Mouse (Mus musculus) myocyte (in vitro differentiated cells): ENCODE measurements around the gene Klhl21. TPM values are rescaled to one million over a fixed set of nuclear protein-coding genes. Genes with fewer than 3 reads are reported as not detected.
A peak's percentile ranks its signal among the peaks of the same experiment; 100 is the strongest.

Experiments used
- H3K27me3 ChIP-seq: one replicate; pipeline ENCODE4 v1.6.1; 2011; ENCODE audit not compliant: control insufficient read depth, insufficient read depth, insufficient read length
- H3K36me3 ChIP-seq: one replicate; pipeline ENCODE4 v1.6.1; 2011; ENCODE audit not compliant: control insufficient read depth, insufficient read depth
- H3K4me2 ChIP-seq: one replicate; pipeline ENCODE4 v1.6.1; 2011; ENCODE audit warnings: low read depth, control low read depth
- H3K4me3 ChIP-seq: one replicate; pipeline ENCODE4 v1.5.1; 2011; ENCODE audit warnings: mild to moderate bottlenecking, control low read depth, moderate library complexity
- H3K79me2 ChIP-seq: one replicate; pipeline ENCODE4 v1.6.1; 2011; ENCODE audit not compliant: control insufficient read depth, insufficient read depth
- H3ac ChIP-seq: one replicate; pipeline ENCODE4 v1.6.1; 2011; ENCODE audit not compliant: control insufficient read depth, insufficient read length
- CEBPB ChIP-seq: IDR thresholded peaks from 2 replicates; pipeline ENCODE4 v1.6.1; 2011; ENCODE audit warnings: mild to moderate bottlenecking, moderate library complexity; ENCODE audit not compliant: poor library complexity, insufficient read depth, severe bottlenecking
- E2F4 ChIP-seq: IDR thresholded peaks from one replicate; pipeline ENCODE4 v1.6.1; 2011; ENCODE audit warnings: mild to moderate bottlenecking, control low read depth, moderate library complexity; ENCODE audit not compliant: insufficient read depth
- MAX ChIP-seq: IDR thresholded peaks from one replicate; pipeline ENCODE4 v1.6.1; 2011; ENCODE audit warnings: low read depth, mild to moderate bottlenecking, control low read depth
- MYOD1 ChIP-seq, 3 experiments: IDR thresholded peaks; one replicate each; pipeline ENCODE4 v1.6.1; 2011; ENCODE audit warnings: control low read depth in 2 of 3, low read depth in 2 of 3, mild to moderate bottlenecking in 2 of 3, moderate library complexity in 1 of 3; ENCODE audit not compliant: insufficient read length in 2 of 3, control insufficient read depth in 1 of 3
- MYOG ChIP-seq, 3 experiments: IDR thresholded peaks; one replicate each; pipeline ENCODE4 v1.6.1; 2011; ENCODE audit warnings: control low read depth in 2 of 3, low read depth in 2 of 3, mild to moderate bottlenecking in 2 of 3; ENCODE audit not compliant: insufficient read length in 2 of 3, control insufficient read depth in 1 of 3, insufficient read depth in 1 of 3
- POLR2A ChIP-seq: IDR thresholded peaks from one replicate; pipeline ENCODE4 v1.6.1; 2011; ENCODE audit warnings: low read depth, mild to moderate bottlenecking, control low read depth, moderate library complexity; ENCODE audit not compliant: insufficient read length
- POLR2AphosphoS2 ChIP-seq: IDR thresholded peaks from one replicate; pipeline ENCODE4 v1.6.1; 2011; ENCODE audit warnings: low read depth, control low read depth; ENCODE audit not compliant: insufficient read length
- REST ChIP-seq: IDR thresholded peaks from one replicate; pipeline ENCODE4 v1.6.1; 2011; ENCODE audit warnings: mild to moderate bottlenecking, control low read depth, moderate library complexity; ENCODE audit not compliant: insufficient read depth, insufficient read length
- SRF ChIP-seq: IDR thresholded peaks from one replicate; pipeline ENCODE4 v1.6.1; 2011; ENCODE audit warnings: low read depth; ENCODE audit not compliant: control insufficient read depth, insufficient read length
- TCF12 ChIP-seq: IDR thresholded peaks from one replicate; pipeline ENCODE4 v1.6.1; 2011; ENCODE audit warnings: mild to moderate bottlenecking, control low read depth; ENCODE audit not compliant: poor library complexity, insufficient read depth, severe bottlenecking
- TCF3 ChIP-seq: IDR thresholded peaks from one replicate; pipeline ENCODE4 v1.6.1; 2011; ENCODE audit warnings: low read depth, control low read depth; ENCODE audit not compliant: insufficient read length
- USF1 ChIP-seq: IDR thresholded peaks from one replicate; pipeline ENCODE4 v1.6.1; 2011; ENCODE audit warnings: low read depth, mild to moderate bottlenecking, control low read depth, moderate library complexity
- polyA plus RNA-seq: library from polyadenylated mRNA; unstranded; fragments of >200 nt; fragmentation: generic; extraction: Trizol; gene quantifications from one replicate; pipeline ENCODE4 v1.2.1, GENCODE M21; 2012; ENCODE audit warnings: missing spikeins

The Klhl21 gene
- polyA plus RNA-seq, 1 experiment: 25.8 TPM

DNA sequence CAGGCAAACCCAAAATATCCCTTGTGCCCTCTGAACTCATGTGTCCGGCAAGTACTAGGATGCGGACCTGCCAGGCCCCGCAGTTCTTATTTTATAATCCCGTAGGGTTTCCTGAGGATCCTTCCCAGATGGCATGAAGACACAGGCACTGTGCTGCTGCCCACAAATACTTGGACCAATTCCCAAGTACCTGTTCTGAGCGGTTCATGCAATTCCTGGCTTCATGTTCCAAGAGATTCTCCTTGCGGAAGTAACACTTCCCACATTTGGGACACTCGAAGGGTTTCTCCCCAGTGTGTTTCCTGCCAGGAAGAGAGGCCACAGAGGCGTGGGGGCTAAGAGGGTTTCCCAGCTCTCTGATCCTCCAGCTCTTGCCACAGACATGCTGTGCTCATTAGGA, 13.9 kb downstream of the Klhl21 start:
- Histone ChIP-seq H3ac (no peak overlapping the region), H3K36me3 (peaks cover 8% of the 10 kb centered on the region), H3K4me2 (no peak overlapping the region), H3K4me3 (no peak overlapping the region), H3K27me3 (no peaks in the 10 kb centered on the region), H3K79me2 (peaks cover 20% of the 10 kb centered on the region)
- TF ChIP-seq TCF12 (no peak), POLR2A (no peak), SRF (no peak), MAX (no peak), MYOD1 (IDR thresholded peaks at IDR 0.05; ENCODE audit: control insufficient read depth in 1 of 3, insufficient read length in 2 of 3, low read depth in 2 of 3) (no peak), POLR2AphosphoS2 (no peak), REST (no peak), E2F4 (no peak), USF1 (no peak), MYOG (IDR thresholded peaks at IDR 0.05; ENCODE audit: control insufficient read depth in 1 of 3, insufficient read depth in 1 of 3, insufficient read length in 2 of 3, low read depth in 2 of 3) (no peak), TCF3 (no peak)

DNA sequence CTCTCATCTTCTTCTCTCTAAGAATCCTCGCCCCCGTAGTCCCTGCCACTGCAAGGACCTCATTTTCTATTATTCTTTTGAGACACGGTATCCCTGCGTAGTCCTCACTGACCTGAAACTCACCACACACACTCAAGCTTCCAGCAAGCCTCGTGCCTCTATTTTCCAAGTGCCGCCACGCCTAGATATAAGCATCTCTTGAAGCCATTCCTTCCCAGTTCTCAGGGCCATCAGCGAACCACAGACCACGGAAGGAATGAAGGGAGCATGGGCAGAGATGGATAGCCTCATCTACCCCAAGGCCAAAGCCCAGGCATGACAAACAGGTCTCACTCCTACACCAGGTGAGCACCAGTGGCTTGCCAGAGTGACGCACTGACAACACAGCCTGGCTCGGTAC, 15.9 kb downstream of the Klhl21 start:
- H3K4me2 ChIP-seq: no peak overlapping the region
- TF ChIP-seq MYOG (IDR thresholded peaks at IDR 0.05; ENCODE audit: control insufficient read depth in 1 of 3, insufficient read depth in 1 of 3, insufficient read length in 2 of 3, low read depth in 2 of 3) (no peak), TCF3 (no peak), POLR2AphosphoS2 (no peak), MYOD1 (IDR thresholded peaks at IDR 0.05; ENCODE audit: control insufficient read depth in 1 of 3, insufficient read length in 2 of 3, low read depth in 2 of 3) (no peak), TCF12 (no peak), USF1 (no peak), POLR2A (no peak), MAX (no peak), CEBPB (no peak), REST (no peak), SRF (no peak), E2F4 (no peak)
- H3ac ChIP-seq: no peak overlapping the region
- H3K36me3 ChIP-seq: no peaks in the 10 kb centered on the region
- H3K27me3 ChIP-seq: no peaks in the 10 kb centered on the region
- H3K79me2 ChIP-seq: peaks cover 20% of the 10 kb centered on the region
- no peak overlapping the region for H3K4me3 ChIP-seq

DNA sequence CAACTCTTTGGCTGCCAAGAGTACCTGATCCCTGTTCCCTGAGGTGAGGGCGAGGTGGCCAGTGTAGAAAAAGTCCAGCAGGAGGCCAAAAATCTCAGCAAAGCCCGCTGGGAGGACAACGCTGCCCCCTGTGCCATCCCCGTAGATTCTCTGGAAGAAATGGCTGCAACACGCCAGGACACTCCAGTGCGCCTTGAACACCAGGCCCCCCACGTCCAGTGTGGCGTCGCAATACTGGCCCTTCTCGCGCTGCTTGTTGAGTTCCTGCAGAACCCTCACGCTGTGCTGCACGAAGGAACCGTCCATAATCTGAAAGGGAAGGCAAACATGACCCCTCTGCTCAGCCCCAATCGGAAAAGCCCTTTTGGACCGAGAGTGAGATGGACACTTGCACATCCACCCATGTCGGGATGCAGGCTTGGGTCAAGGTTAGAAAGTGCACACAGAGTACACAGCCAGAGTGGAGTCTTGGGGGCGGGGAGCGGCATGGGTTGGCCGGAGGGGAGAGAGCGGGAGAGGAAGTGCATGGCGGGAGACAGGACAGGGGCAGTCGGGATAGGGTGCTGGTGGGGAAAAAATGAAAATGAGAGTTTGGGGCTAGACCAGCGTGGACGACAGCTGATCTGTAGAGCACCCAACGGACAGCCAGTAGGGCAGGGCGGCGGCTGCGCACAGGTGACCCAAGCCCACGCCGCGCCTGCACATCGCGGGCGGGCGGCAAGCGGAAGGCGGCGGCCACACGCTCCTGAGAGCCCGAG, 18.3 kb downstream of the Klhl21 start:
- Histone ChIP-seq H3K4me3 (peak overlapping the region; percentile 61), H3K27me3 (no peaks in the 10 kb centered on the region), H3K79me2 (peaks cover 20% of the 10 kb centered on the region), H3K4me2 (peak overlapping the region; percentile 99), H3K36me3 (no peaks in the 10 kb centered on the region), H3ac (peak overlapping the region; percentile 96)
- TF ChIP-seq MYOD1 (IDR thresholded peaks at IDR 0.05; ENCODE audit: control insufficient read depth in 1 of 3, insufficient read length in 2 of 3, low read depth in 2 of 3) (peak in 2 of 3 experiments; percentile 20 to 42), MYOG (IDR thresholded peaks at IDR 0.05; ENCODE audit: control insufficient read depth in 1 of 3, insufficient read depth in 1 of 3, insufficient read length in 2 of 3, low read depth in 2 of 3) (peak in 1 of 3 experiments; percentile 30), POLR2AphosphoS2 (no peak)

DNA sequence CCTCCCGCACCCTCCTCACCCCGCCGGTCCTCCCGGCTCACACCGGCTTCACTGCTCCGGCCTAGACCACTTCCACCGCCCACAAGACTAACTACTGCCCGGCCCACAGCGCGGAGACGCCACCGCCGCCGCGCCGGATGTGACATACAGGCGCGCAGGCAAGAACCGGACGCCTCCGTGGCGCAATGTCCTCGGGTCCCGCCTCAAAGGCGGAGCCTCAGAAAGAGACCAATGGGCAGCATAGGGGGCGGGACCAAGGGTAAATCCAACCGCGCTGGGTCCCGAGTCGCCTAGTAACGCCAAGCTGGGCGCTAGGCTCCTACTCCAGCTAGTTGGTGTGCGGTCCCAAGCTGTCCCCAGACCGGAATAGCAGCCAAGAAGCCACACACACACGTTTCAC, 18.9 kb downstream of the Klhl21 start, which contains the start of gene Zbtb48:
Gene Zbtb48 (minus strand): TSS at position 148 of the 400 bp plus-strand sequence.
- peak; percentile 93 for TF ChIP-seq POLR2A
- TF ChIP-seq CEBPB: 0 out of 2 replicates have a peak, but pooled peaks have one; percentile 27
- TF ChIP-seq SRF: no peak
- no peak for TF ChIP-seq TCF12
- no peak for TF ChIP-seq TCF3
- TF ChIP-seq MAX: no peak
- TF ChIP-seq POLR2AphosphoS2: peak; percentile 83
- Histone ChIP-seq H3K27me3 (no peaks in the 10 kb centered on the region), H3ac (peak within 1 kb of the TSS; percentile 96), H3K36me3 (no peaks in the 10 kb centered on the region), H3K4me3 (peak within 1 kb of the TSS; percentile 61), H3K79me2 (peaks cover 20% of the 10 kb centered on the region), H3K4me2 (peak within 1 kb of the TSS; percentile 99)

DNA sequence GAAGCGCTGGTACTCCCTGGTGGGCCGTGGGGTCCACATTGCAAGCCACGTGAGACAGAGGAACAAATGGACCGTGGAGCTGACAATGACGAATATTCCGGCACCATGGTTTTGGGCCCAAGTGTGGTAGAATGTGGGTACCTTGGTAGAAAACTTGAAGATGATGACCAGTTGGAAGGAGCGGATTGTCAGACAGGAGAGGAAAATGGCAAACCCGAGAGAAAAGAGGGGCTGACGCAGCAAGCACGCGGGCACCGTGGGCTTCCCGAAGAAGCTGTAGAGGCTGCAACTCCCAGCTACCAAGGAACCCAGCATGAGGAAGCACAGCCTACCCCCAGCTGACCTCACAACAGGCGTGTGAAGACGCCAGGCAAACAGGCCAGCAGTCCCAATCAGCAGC, 19.9 kb downstream of the Klhl21 start:
- Histone ChIP-seq H3K79me2 (peaks cover 20% of the 10 kb centered on the region), H3K36me3 (no peaks in the 10 kb centered on the region), H3K27me3 (no peaks in the 10 kb centered on the region), H3K4me2 (peak overlapping the region; percentile 94), H3K4me3 (peak overlapping the region; percentile 61), H3ac (no peak overlapping the region)
- TF ChIP-seq REST (no peak), SRF (no peak), CEBPB (no peak), MYOD1 (IDR thresholded peaks at IDR 0.05; ENCODE audit: control insufficient read depth in 1 of 3, insufficient read length in 2 of 3, low read depth in 2 of 3) (no peak), MYOG (IDR thresholded peaks at IDR 0.05; ENCODE audit: control insufficient read depth in 1 of 3, insufficient read depth in 1 of 3, insufficient read length in 2 of 3, low read depth in 2 of 3) (no peak), E2F4 (no peak), TCF12 (no peak), TCF3 (no peak), POLR2AphosphoS2 (no peak), USF1 (no peak), MAX (no peak), POLR2A (no peak)
